Mouse (Mus musculus) ES-E14 (cell line): ENCODE results near the gene Snrnp70. TPM values are rescaled to one million over a fixed set of nuclear protein-coding genes. Genes with fewer than 3 reads are reported as not detected.
A peak's percentile ranks its signal among the peaks of the same experiment; 100 is the strongest.

ENCODE experiments used
- DNase-seq: peaks from one replicate; pipeline ENCODE4 v3.0.0-alpha.2; 2013; ENCODE audit warnings: low read depth, low spot score
- H3K27ac ChIP-seq: 2 replicates; pipeline ENCODE4 v1.5.1; 2012; ENCODE audit warnings: low read depth, mild to moderate bottlenecking, low read length, moderate library complexity, mixed read lengths; ENCODE audit not compliant: poor library complexity, insufficient read depth, severe bottlenecking
- H3K36me3 ChIP-seq: 2 replicates; pipeline ENCODE4 v1.6.1; 2012; ENCODE audit warnings: mild to moderate bottlenecking, low read length, moderate library complexity, mixed read lengths; ENCODE audit not compliant: control insufficient read depth, poor library complexity, insufficient read depth, severe bottlenecking
- H3K4me1 ChIP-seq, 2 experiments: fragments of 150-350 bp in 1 of 2; sonication (generic) in 1 of 2; 2 replicates each; pipeline ENCODE4 v1.6.1; 2012; ENCODE audit warnings: low read length in 2 of 2, mild to moderate bottlenecking in 1 of 2, mixed read lengths in 1 of 2; ENCODE audit not compliant: control insufficient read depth in 2 of 2, insufficient read depth in 2 of 2, poor library complexity in 1 of 2
- H3K4me3 ChIP-seq, 2 experiments: fragments of 150-350 bp in 1 of 2; sonication (generic) in 1 of 2; 2 replicates each; pipeline ENCODE4 v1.5.1; 2012; ENCODE audit warnings: low read length in 2 of 2, low read depth in 1 of 2, mild to moderate bottlenecking in 1 of 2, mixed read lengths in 1 of 2; ENCODE audit not compliant: insufficient read depth in 1 of 2, poor library complexity in 1 of 2, severe bottlenecking in 1 of 2
- H3K9ac ChIP-seq: 2 replicates; pipeline ENCODE4 v1.6.1; 2012; ENCODE audit warnings: low read depth, mild to moderate bottlenecking, low read length, mixed read lengths; ENCODE audit not compliant: poor library complexity, insufficient read depth, severe bottlenecking
- H3K9me3 ChIP-seq: fragments of 150-350 bp; sonication (generic); 2 replicates; pipeline ENCODE4 v1.6.1; 2012; ENCODE audit warnings: low read depth, mild to moderate bottlenecking, low read length; ENCODE audit not compliant: control insufficient read depth, insufficient read depth
- CHD2 ChIP-seq: IDR thresholded peaks from 2 replicates; pipeline ENCODE4 v1.6.1; 2014; ENCODE audit warnings: mild to moderate bottlenecking, low read depth, low read length, inconsistent platforms
- HCFC1 ChIP-seq: IDR thresholded peaks from 2 replicates; pipeline ENCODE4 v1.6.1; 2012; ENCODE audit warnings: low read length, inconsistent platforms, borderline replicate concordance; ENCODE audit not compliant: insufficient read depth
- MAFK ChIP-seq: IDR thresholded peaks from 2 replicates; pipeline ENCODE4 v1.6.1; 2014; ENCODE audit warnings: mild to moderate bottlenecking, low read depth, low read length, inconsistent platforms; ENCODE audit not compliant: insufficient read depth
- ZC3H11A ChIP-seq: IDR thresholded peaks from 2 replicates; pipeline ENCODE4 v1.6.1; 2012; ENCODE audit warnings: low read depth, mild to moderate bottlenecking, inconsistent platforms, low read length, borderline replicate concordance
- ZNF384 ChIP-seq: IDR thresholded peaks from 2 replicates; pipeline ENCODE4 v1.6.1; 2012; ENCODE audit warnings: low read depth, low read length, inconsistent platforms
- in situ Hi-C, 2 experiments: fragments of 600-800 bp; cut with MboI; formaldehyde crosslinking; loops; one replicate each; pipeline ENCODE4 v1.15.1; 2025; ENCODE audit warnings: low sequenced_read_pairs in 2 of 2, inconsistent platforms in 1 of 2; ENCODE audit not compliant: unreplicated experiment in 2 of 2
- total RNA-seq: library from RNA; depleted of rRNA; stranded (reverse); fragments of 300-350 nt; gene quantifications from 2 replicates; pipeline ENCODE4 v1.2.3, GENCODE M21; 2012

Gene Snrnp70
- total RNA-seq, 1 experiment = 303 TPM

- TF ChIP-seq MAFK (no peak), CHD2 (no peak), HCFC1 (no peak), ZNF384 (no peak), ZC3H11A (no peak)
- Histone ChIP-seq H3K27ac (no peak overlapping the region), H3K9ac (no peak overlapping the region), H3K36me3 (peaks cover 52% of the 10 kb centered on the region), H3K9me3 (no peaks in the 10 kb centered on the region), H3K4me1 (peaks cover 6 to 38% of the 10 kb centered on the region in 2 experiments; a peak in 2 of 4 replicates), H3K4me3 (no peak overlapping the region)
- no peak for DNase-seq
- in situ Hi-C loops = no loop called here
Measured at GRCm38 (mm10) chr7:45421194-45421593, 25.7 kb upstream of the Snrnp70 start.

- in situ Hi-C loops = no loop called here
- Histone ChIP-seq H3K27ac (no peak within 1 kb of the TSS), H3K9ac (no peak within 1 kb of the TSS), H3K36me3 (peaks cover 49% of the 10 kb centered on the region), H3K4me3 (peak within 1 kb of the TSS in 1 of 2 experiments; percentile 9; a peak in 2 of 4 replicates), H3K4me1 (peaks cover 6 to 41% of the 10 kb centered on the region in 2 experiments; a peak in 2 of 4 replicates), H3K9me3 (no peaks in the 10 kb centered on the region)
- TF ChIP-seq CHD2 (no peak), HCFC1 (no peak), MAFK (no peak), ZC3H11A (no peak), ZNF384 (no peak)
- no peak for DNase-seq
Measured at GRCm38 (mm10) chr7:45420615-45420919, 25.0 kb upstream of the Snrnp70 start, which contains the start of gene Lhb. Lhb (plus strand) TSS chr7:45420820.

GRCm38 (mm10) chr7:45419859-45420614 lies 24.5 kb upstream of the Snrnp70 start:
- no peak for DNase-seq
- Histone ChIP-seq H3K4me1 (peaks cover 6 to 42% of the 10 kb centered on the region in 2 experiments; a peak in 2 of 4 replicates), H3K4me3 (peak overlapping the region in 1 of 2 experiments; percentile 9; a peak in 2 of 4 replicates), H3K9me3 (no peaks in the 10 kb centered on the region), H3K27ac (no peak overlapping the region), H3K36me3 (peaks cover 44% of the 10 kb centered on the region), H3K9ac (no peak overlapping the region)
- in situ Hi-C loops = no loop called here
- TF ChIP-seq CHD2 (no peak), HCFC1 (no peak), ZC3H11A (no peak)

- Histone ChIP-seq H3K9me3 (no peaks in the 10 kb centered on the region), H3K4me3 (no peak overlapping the region), H3K27ac (no peak overlapping the region), H3K9ac (no peak overlapping the region), H3K36me3 (peaks cover 24% of the 10 kb centered on the region), H3K4me1 (peaks cover 6 to 47% of the 10 kb centered on the region in 2 experiments; a peak in 2 of 4 replicates)
- in situ Hi-C loops = no loop called here
- no peak for DNase-seq
- TF ChIP-seq ZNF384 (no peak), CHD2 (no peak), MAFK (no peak), HCFC1 (no peak), ZC3H11A (no peak)
Measured at GRCm38 (mm10) chr7:45417962-45418492, 22.5 kb upstream of the Snrnp70 start.
